Mouse (Mus musculus): ENCODE data around the gene Tcf3. TPM values are rescaled to one million over a fixed set of nuclear protein-coding genes. Genes with fewer than 3 reads are reported as not detected.
A peak's percentile ranks its signal among the peaks of the same experiment; 100 is the strongest.

The Tcf3 gene
- polyA plus RNA-seq, 1 experiment from 2014 or later = 191 TPM

DNA sequence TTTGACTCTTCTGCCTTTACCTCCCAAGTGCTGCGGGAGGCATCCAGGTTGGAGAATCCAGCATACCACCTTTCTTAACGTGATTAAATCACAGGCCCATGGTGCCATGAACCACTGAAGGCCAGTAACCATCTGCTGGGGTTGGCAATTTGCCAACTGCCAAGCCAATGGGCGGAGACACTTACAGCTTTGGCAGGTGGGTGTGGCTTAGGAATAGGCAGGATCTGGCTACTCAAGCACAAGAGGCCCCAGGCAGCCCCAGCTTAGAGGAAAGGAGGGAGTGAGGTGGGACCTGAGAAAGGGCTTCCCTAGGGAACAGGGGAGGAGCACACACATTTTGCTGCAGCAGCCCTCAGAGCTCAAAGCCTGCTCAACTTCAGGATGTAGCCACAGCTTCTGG is 15.1 kb downstream of the Tcf3 start:
- Histone ChIP-seq H3K9me3 (no peaks in the 10 kb centered on the region), H3K4me3 (peak overlapping the region; percentile 12; the same call in 1 of the 2 replicates), H3K4me1 (peaks cover 11% of the 10 kb centered on the region; the same call in 1 of the 2 replicates), H3K36me3 (replicated peaks) (peaks cover 100% of the 10 kb centered on the region), H3K27ac (no peak overlapping the region), H3K27me3 (ENCODE audit: poor library complexity, severe bottlenecking) (no peaks in the 10 kb centered on the region)
- DNase-seq (ENCODE audit: extremely low spot score, low spot score) = no peak
- 90% methylated on average over 3 of the region's 3 CpGs for WGBS

DNA sequence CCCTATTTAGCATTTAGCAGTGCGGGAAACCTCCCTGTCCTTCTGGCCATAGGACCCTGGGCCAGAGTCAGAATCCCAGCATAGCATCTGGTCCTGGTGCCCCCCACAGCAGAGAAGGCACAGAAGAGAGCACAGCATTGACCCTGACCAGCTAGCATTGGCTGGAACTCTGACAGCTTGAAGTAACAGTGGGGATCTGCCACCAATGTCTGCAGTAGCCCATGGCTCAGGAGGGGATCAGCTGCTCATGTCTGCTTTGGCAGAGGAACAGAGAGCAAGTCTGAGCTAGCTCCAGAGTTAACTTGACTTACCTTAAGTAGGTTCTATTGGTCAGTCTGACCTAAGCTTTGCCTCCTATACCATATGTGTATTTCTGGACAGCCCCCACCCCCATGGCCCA is 15.6 kb downstream of the Tcf3 start:
- Histone ChIP-seq H3K4me1 (peaks cover 11% of the 10 kb centered on the region; the same call in 1 of the 2 replicates), H3K27me3 (ENCODE audit: poor library complexity, severe bottlenecking) (no peaks in the 10 kb centered on the region), H3K27ac (no peak overlapping the region), H3K9me3 (no peaks in the 10 kb centered on the region), H3K36me3 (replicated peaks) (peaks cover 100% of the 10 kb centered on the region), H3K4me3 (no peak overlapping the region)
- no peak for DNase-seq (ENCODE audit: extremely low spot score, low spot score)
- 91% methylated on average over 1 of the region's 1 CpGs for WGBS

DNA sequence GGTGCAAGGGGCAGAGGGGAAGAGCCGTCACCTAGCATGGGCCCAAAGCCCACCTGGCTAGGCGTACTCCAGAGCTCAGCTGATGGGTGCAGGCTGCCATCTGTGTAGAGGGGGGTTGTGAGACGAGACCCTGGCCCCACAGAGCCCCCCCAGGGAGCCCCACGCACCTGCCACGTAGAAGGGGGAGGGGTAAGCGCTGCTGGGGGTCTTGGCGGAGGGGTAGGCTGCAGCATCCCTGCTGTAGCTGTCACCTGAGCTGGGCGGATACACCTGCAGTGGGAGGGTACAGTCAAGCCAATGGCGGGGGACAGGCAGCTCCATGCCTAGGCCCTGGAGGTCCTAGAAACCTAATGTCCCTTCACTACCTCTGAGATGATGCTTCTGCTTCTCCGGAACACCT is 16.1 kb downstream of the Tcf3 start:
- WGBS = 95% methylated on average over 10 of the region's 10 CpGs

DNA sequence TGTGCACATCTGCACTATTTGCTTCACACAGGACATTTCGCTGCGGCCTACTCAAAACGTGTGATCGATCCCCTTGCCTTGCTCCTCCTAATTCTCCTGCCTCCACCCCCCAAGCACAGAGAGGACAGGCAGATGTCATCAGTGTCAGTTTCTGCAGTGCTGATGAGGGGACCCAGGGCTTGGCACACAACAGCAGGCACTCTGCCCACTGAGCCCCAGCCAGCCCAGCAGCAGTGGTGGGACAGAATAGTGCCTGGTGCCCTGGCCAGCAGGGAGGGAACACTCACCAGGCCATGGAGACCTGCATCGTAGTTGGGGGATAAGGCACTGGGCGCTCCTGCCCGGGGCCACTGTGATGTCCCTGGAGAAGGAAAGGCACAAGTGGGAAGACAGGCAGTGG is 17.9 kb downstream of the Tcf3 start:
- WGBS = 95% methylated on average over 7 of the region's 7 CpGs
- Histone ChIP-seq H3K27me3 (ENCODE audit: poor library complexity, severe bottlenecking) (no peaks in the 10 kb centered on the region), H3K4me3 (0 out of 2 replicates have a peak overlapping the region, but pooled peaks have one; percentile 5), H3K36me3 (replicated peaks) (peaks cover 100% of the 10 kb centered on the region), H3K4me1 (peaks cover 11% of the 10 kb centered on the region; the same call in 1 of the 2 replicates), H3K27ac (no peak overlapping the region), H3K9me3 (no peaks in the 10 kb centered on the region)
- DNase-seq (ENCODE audit: extremely low spot score, low spot score) = no peak

More for the DNA sequence above, 16.1 kb downstream of the Tcf3 start:
- Histone ChIP-seq H3K4me3 (no peak overlapping the region; the same call in 1 of the 2 replicates), H3K27me3 (ENCODE audit: poor library complexity, severe bottlenecking) (no peaks in the 10 kb centered on the region), H3K9me3 (no peaks in the 10 kb centered on the region), H3K36me3 (replicated peaks) (peaks cover 100% of the 10 kb centered on the region), H3K27ac (no peak overlapping the region), H3K4me1 (peaks cover 11% of the 10 kb centered on the region; the same call in 1 of the 2 replicates)
- no peak for DNase-seq (ENCODE audit: extremely low spot score, low spot score)

DNA sequence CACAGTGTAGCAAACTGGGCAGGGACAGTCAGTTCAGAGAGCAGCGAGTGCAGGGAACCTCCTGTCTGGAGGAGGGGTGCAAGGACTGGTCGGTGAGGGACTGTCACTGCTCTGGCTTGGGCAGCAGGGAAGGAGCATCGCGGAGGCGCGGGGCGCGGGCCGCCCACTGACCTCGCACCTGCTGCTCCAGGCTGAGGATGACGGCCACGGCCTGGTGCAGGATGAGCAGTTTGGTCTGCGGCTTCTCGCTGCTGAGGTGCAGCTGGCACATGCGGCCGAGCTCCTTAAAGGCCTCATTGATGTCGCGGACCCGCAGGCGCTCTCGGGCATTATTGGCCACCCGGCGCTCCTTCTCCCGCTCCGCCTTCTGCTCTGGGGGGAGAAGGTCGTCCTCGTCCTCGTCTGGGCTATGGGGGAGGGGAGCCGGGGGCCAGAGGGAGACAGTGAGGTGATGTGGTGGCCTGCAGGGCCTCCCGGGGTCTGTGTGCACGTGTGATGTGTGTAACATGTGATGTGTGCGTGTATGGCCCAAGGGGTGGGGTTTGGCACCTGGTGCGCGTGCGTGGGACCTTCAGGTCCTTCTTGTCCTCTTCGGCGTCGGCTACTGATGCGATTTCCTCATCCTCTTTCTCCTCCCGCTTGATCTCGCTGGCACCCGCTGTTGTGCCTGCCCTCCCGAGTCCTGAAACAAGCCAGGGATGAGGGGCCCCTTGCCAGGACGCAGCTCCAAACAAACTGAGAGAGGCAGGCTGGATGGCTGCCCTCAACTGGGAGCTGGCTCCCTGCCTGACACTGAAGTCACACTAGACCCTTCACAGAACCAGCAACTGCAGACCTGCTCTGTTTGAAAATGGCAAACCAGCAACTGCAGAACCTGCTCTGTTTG is 20.5 kb downstream of the Tcf3 start:
- H3K9me3 ChIP-seq = no peaks in the 10 kb centered on the region
- no peak overlapping the region for H3K4me3 ChIP-seq
- H3K36me3 ChIP-seq (replicated peaks) = peaks cover 92% of the 10 kb centered on the region
- H3K27me3 ChIP-seq (ENCODE audit: poor library complexity, severe bottlenecking) = no peaks in the 10 kb centered on the region
- peaks cover 2% of the 10 kb centered on the region for H3K4me1 ChIP-seq
- no peak for DNase-seq (ENCODE audit: extremely low spot score, low spot score)
- 0 out of 2 replicates have a peak overlapping the region, but pooled peaks have one; percentile 22 for H3K27ac ChIP-seq
- 92% methylated on average over 44 of the region's 44 CpGs for WGBS

DNA sequence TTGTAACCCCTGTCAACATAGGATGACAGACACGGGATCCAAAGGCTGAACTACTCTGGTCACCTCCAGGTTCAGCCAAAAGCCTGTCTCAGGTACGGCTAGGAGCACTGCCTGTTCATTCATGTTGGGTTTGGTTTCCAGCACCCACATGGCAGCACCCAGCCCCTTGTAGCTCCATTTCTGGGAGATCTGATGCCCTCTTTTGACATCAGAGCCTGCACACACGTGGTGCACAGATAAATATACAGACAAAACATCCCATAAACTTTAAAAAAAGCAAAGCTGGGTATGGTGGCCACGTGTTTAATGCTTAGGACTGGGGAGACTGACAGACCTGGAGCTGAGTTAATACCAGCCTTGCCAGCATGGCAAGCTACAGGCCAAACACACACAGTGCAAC is 25.5 kb downstream of the Tcf3 start:
- Histone ChIP-seq H3K9me3 (peaks cover 4% of the 10 kb centered on the region; the same call in 1 of the 2 replicates), H3K27ac (no peak overlapping the region), H3K27me3 (ENCODE audit: poor library complexity, severe bottlenecking) (no peaks in the 10 kb centered on the region), H3K4me1 (peaks cover 29% of the 10 kb centered on the region), H3K4me3 (peak overlapping the region; percentile 90; the same call in 1 of the 2 replicates), H3K36me3 (replicated peaks) (peaks cover 62% of the 10 kb centered on the region)
- 53% methylated on average over 4 of the region's 4 CpGs for WGBS
- DNase-seq (ENCODE audit: extremely low spot score, low spot score) = no peak

DNA sequence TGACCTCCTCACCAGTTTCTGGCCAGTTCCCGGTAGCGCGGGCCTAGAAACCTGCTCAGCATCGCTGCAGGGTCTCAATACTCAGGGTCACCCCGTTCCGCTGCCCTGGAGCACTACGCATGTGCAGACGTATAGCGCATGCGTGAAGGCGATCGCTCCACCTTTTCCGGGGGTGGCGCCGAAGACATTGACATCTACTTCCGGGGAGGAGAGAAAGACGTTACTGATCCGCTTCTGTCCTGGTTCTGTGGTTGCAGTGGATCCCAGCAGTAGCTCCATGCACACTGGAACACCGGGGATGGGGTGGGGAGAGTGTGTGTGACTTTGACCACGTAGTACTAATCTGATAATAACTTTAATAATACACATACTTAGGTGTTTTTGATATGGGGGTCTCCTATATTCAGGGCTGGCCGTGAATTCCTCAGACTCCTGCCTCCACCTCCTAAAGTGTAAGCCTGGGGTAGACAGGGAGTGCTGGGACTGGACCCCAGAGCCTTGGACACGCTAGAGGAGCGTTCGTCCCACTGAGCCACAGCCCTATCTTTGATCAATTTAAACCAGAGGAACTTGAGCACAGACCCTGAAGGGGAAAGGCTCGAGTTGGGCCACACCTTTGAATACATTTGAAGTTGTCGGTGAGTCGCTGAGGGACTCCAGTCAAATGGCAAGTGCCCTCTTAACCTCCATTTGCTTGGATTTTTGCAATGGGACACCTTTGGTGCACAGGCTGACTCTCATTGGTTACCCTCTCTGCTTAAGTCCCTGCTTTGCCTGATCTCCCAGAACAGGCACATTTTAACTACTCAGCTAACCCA is 26.6 kb downstream of the Tcf3 start, which contains the start of gene Uqcr11:
Gene Uqcr11 (minus strand): TSS at position 147 of the 818 bp plus-strand sequence.
- peaks cover 62% of the 10 kb centered on the region for H3K36me3 ChIP-seq (replicated peaks)

DNA sequence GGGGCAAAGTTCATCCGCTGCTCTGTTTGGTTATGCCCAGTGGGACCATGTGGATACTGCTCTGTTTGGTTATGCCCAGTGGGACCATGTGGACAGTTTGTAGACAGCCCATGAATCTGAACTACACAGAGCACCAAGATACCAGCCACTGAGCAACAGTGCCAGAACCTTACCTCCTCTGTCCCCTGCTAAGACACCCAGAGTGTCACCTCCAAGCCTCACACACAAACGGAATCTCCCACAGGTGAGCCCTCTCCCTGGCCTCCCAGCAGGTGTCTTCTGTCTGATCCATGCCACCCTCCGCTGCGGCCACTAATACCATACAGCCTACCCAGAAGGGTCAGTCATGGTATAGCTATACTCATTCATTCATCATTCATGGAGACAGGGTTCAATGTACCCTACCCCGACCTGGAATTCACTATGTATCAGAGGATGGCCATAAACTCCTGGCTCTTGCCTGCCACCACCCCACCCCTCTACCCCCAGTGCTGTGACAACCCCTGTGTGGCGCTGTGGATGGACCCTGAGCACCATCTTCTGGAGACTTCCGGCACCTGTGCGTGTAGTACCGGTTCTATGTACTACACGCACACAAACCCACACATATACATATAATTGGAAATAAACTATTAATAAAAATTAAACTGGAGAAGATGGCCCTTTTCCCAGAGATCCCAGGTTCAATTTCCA is 27.8 kb downstream of the Tcf3 start:
- no peak for DNase-seq (ENCODE audit: extremely low spot score, low spot score)
- Histone ChIP-seq H3K27ac (peak overlapping the region; percentile 82), H3K4me1 (peaks cover 37% of the 10 kb centered on the region), H3K36me3 (replicated peaks) (peaks cover 62% of the 10 kb centered on the region), H3K9me3 (peaks cover 4% of the 10 kb centered on the region; the same call in 1 of the 2 replicates), H3K4me3 (peak overlapping the region; percentile 90), H3K27me3 (ENCODE audit: poor library complexity, severe bottlenecking) (no peaks in the 10 kb centered on the region)
- 56% methylated on average over 10 of the region's 10 CpGs for WGBS

More for the DNA sequence above, 26.6 kb downstream of the Tcf3 start, which contains the start of gene Uqcr11:
- Histone ChIP-seq H3K27ac (peak within 1 kb of the TSS; percentile 82), H3K27me3 (ENCODE audit: poor library complexity, severe bottlenecking) (no peaks in the 10 kb centered on the region), H3K4me3 (peak within 1 kb of the TSS; percentile 90), H3K9me3 (peaks cover 4% of the 10 kb centered on the region; the same call in 1 of the 2 replicates), H3K4me1 (peaks cover 29% of the 10 kb centered on the region)
- 3% methylated on average over 27 of the region's 27 CpGs for WGBS
- DNase-seq (ENCODE audit: extremely low spot score, low spot score) = peak; percentile 92

DNA sequence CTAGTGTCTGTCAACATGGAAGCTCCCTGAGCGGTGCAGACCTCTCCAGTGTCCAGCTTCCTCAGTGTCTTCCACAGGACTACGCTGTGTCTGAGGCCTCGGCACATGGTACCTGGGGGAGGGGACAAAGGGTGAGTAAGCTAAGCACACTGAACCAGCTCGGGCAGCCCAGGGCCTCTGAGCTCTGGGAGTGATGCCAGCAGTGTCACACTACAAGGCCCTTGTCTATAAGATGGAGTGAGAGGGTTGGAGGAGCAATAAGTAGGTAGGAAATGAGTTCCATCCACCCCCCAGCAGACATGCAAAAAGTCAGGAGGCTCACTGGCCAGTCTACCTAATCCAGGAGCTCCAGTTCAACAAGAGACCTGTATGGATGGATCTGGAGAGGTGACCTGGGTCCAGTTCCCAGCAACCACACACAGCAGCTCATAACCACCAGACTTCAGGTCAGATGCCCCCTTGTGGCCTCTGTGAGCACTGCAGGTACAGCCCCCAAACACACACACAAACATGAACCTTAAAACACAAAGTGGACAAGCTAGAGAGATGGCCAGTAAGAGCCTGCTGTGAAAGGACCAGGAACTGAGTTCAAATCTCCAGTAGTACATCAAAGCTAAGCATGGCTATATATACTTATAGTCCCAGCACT is 30.3 kb downstream of the Tcf3 start:
- Histone ChIP-seq H3K4me1 (peaks cover 52% of the 10 kb centered on the region), H3K9me3 (peaks cover 4% of the 10 kb centered on the region; the same call in 1 of the 2 replicates), H3K4me3 (no peak overlapping the region; the same call in 1 of the 2 replicates), H3K27me3 (ENCODE audit: poor library complexity, severe bottlenecking) (no peaks in the 10 kb centered on the region), H3K27ac (no peak overlapping the region), H3K36me3 (replicated peaks) (peaks cover 43% of the 10 kb centered on the region)
- no peak for DNase-seq (ENCODE audit: extremely low spot score, low spot score)
- 94% methylated on average over 4 of the region's 4 CpGs for WGBS

DNA sequence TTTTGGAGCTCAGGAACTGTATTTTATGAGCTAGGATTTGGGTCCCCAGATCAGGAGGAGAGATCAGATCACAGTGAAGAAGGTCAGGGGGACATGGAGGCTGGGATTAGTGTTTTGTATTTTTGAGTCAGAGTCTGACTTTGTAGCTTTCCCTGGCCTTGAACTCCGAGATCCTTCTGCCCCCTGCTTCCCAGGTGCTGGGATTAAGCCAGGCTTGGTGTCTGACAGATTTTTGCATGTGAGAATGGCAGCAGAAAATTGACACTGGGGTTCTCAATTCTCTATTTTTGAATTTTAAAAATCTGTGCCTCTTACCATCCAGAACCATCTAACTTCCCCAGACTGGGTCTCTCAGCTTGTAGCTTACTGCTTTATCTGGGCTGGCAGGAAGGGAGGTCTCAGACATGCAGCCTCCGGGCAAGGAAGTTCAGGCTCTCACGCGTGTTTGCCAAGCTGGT is 32.7 kb downstream of the Tcf3 start:
- WGBS = 84% methylated on average over 4 of the region's 4 CpGs
- Histone ChIP-seq H3K27me3 (ENCODE audit: poor library complexity, severe bottlenecking) (no peaks in the 10 kb centered on the region), H3K27ac (peak overlapping the region; percentile 99), H3K4me1 (peaks cover 50% of the 10 kb centered on the region), H3K4me3 (peak overlapping the region; percentile 78), H3K9me3 (peaks cover 4% of the 10 kb centered on the region; the same call in 1 of the 2 replicates), H3K36me3 (replicated peaks) (peaks cover 62% of the 10 kb centered on the region)
- DNase-seq (ENCODE audit: extremely low spot score, low spot score) = no peak

DNA sequence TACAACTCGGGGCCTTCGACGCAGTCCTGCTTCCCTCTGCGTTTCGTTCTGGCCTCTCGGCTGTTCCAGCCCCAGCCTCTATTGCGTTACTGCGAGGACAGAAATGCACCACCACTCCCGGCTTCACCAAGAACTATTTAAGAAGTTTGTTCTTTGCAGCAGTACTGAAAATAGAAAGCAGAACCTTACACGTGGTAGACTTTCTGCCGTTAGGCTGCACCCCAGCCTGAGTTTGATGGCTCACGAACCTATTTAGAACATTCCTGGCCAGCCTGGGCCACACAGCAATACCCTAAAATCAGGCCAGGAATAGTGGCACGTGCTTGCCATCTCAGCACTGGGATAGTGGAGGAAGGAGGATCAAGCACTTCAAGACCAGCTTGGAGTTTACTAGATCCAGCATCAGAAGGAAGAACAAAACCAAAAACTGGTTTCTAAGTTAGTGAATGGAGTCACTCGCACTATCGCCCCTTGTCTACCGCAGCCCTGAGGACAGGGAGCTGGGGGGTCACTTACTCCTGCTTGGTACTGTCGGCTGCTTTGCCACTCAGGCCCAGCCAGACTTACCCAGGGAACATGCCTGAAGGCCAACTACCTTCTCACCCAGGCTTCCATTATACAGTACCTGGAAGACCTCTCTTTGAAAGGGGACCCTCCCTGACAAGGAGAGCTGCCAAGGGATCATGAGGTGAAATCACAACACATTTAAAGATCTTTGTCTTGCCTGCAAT is 33.3 kb downstream of the Tcf3 start:
- H3K27ac ChIP-seq = peak overlapping the region; percentile 99
- H3K27me3 ChIP-seq (ENCODE audit: poor library complexity, severe bottlenecking) = no peaks in the 10 kb centered on the region
- H3K9me3 ChIP-seq = peaks cover 4% of the 10 kb centered on the region; the same call in 1 of the 2 replicates
- no peak for DNase-seq (ENCODE audit: extremely low spot score, low spot score)
- WGBS = 17% methylated on average over 17 of the region's 17 CpGs
- H3K4me3 ChIP-seq = peak overlapping the region; percentile 78
- H3K36me3 ChIP-seq (replicated peaks) = peaks cover 68% of the 10 kb centered on the region
- peaks cover 45% of the 10 kb centered on the region for H3K4me1 ChIP-seq
